Mouse (Mus musculus): Measurements from ENCODE around the gene Ces2f. TPM values are rescaled to one million over a fixed set of nuclear protein-coding genes. Genes with fewer than 3 reads are reported as not detected.

The Ces2f gene
- polyA plus RNA-seq, 1 experiment from 2014 or later: not detected

DNA sequence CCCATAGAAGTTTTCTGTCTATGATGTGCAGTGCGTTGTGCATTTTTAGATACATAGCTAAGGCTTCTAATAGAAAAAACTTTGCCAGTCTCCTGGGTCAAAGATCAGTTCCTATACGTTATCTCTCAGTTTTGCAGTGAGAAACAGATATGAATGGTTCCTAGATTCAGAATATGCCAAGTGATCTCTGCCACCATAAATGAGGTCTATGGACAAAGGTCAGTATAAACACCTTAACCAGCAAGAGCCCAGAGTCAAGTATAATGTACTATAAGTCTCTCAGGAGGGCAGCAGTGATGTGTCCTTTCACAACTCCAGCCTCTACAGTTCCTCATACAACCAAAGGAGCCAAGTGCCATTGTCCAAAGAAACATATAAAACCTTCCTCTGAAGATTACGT lies 19.9 kb upstream of the Ces2f start:
- Histone ChIP-seq H3K27ac (ENCODE audit: low read depth, low read length) (peak overlapping the region; percentile 69), H3K9ac (ENCODE audit: low read depth, low read length) (no peak overlapping the region), H3K4me3 (ENCODE audit: low read depth, low read length) (no peak overlapping the region), H3K4me1 (replicated peaks; ENCODE audit: control insufficient read depth, insufficient read depth, low read length) (peaks cover 4% of the 10 kb centered on the region; the same call in 1 of the 2 replicates), H3K9me3 (ENCODE audit: control insufficient read depth) (no peaks in the 10 kb centered on the region), H3K27me3 (replicated peaks; ENCODE audit: control insufficient read depth, insufficient read depth, low read length) (no peaks in the 10 kb centered on the region), H3K4me2 (replicated peaks; ENCODE audit: low read depth) (peak overlapping the region; percentile 50), H3K36me3 (ENCODE audit: control insufficient read depth, insufficient read depth) (no peaks in the 10 kb centered on the region; the same call in 1 of the 2 replicates)
- ATAC-seq: peak; percentile 71
- WGBS: 41% methylated on average over 3 of the region's 3 CpGs
- peak; percentile 28; the same call in 1 of the 2 replicates for TF ChIP-seq CTCF (IDR thresholded peaks at IDR 0.05; ENCODE audit: low read depth)

GRCm38 (mm10) chr8:104944665-104945064 lies 2.5 kb upstream of the Ces2f start:
- ATAC-seq: no peak
- WGBS: 82% methylated on average over 2 of the region's 2 CpGs
- Histone ChIP-seq H3K4me3 (ENCODE audit: low read depth, low read length) (no peak overlapping the region), H3K9ac (ENCODE audit: low read depth, low read length) (no peak overlapping the region), H3K27me3 (replicated peaks; ENCODE audit: control insufficient read depth, insufficient read depth, low read length) (no peaks in the 10 kb centered on the region), H3K4me2 (replicated peaks; ENCODE audit: low read depth) (no peak overlapping the region), H3K27ac (ENCODE audit: low read depth, low read length) (no peak overlapping the region), H3K9me3 (ENCODE audit: control insufficient read depth) (no peaks in the 10 kb centered on the region), H3K4me1 (replicated peaks; ENCODE audit: control insufficient read depth, insufficient read depth, low read length) (no peaks in the 10 kb centered on the region), H3K36me3 (ENCODE audit: control insufficient read depth, insufficient read depth) (no peaks in the 10 kb centered on the region)
- TF ChIP-seq CTCF (IDR thresholded peaks at IDR 0.05; ENCODE audit: low read depth): peak; percentile 49

- ATAC-seq: no peak
- TF ChIP-seq CTCF (IDR thresholded peaks at IDR 0.05; ENCODE audit: low read depth): no peak
- WGBS: 71% methylated on average over 5 of the region's 5 CpGs
These were observed 1.9 kb downstream of the Ces2f start for GRCm38 (mm10) chr8:104949031-104949430.

DNA sequence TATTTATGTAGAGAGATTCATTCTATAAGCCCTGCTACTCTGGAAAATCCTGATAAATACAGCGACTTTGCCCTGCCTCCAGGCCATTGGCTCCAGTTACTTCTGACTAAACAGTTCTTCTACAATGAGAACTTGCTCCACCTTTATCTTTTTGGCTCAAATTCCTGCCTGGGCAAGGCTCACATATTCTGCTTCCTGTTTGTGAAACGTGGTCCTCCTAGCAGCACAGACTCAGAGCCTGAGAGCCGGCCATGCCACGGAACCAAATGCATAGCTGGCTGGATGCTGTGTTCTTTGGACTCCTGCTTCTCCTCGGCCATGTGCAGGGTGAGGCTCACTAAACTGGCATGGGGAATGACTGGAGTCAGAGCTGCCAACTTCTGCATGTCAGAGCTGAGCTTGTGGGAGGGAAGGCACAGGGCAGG lies 14.4 kb downstream of the Ces2f start, which contains the start of gene Ces2g:
Gene Ces2g (plus strand): TSS at position 182 of the 425 bp plus-strand sequence.
- TF ChIP-seq CTCF (IDR thresholded peaks at IDR 0.05; ENCODE audit: low read depth): no peak
- 43% methylated on average over 5 of the region's 5 CpGs for WGBS
- no peak within 1 kb of the TSS for H3K9ac ChIP-seq (ENCODE audit: low read depth, low read length)
- no peaks in the 10 kb centered on the region for H3K4me1 ChIP-seq (replicated peaks; ENCODE audit: control insufficient read depth, insufficient read depth, low read length)
- no peaks in the 10 kb centered on the region for H3K27me3 ChIP-seq (replicated peaks; ENCODE audit: control insufficient read depth, insufficient read depth, low read length)
- H3K9me3 ChIP-seq (ENCODE audit: control insufficient read depth): no peaks in the 10 kb centered on the region
- no peak within 1 kb of the TSS for H3K4me3 ChIP-seq (ENCODE audit: low read depth, low read length)
- ATAC-seq: no peak
- H3K4me2 ChIP-seq (replicated peaks; ENCODE audit: low read depth): no peak within 1 kb of the TSS
- no peak within 1 kb of the TSS for H3K27ac ChIP-seq (ENCODE audit: low read depth, low read length)
- H3K36me3 ChIP-seq (ENCODE audit: control insufficient read depth, insufficient read depth): no peaks in the 10 kb centered on the region

More at GRCm38 (mm10) chr8:104949031-104949430, 1.9 kb downstream of the Ces2f start:
- H3K4me3 ChIP-seq (ENCODE audit: low read depth, low read length): no peak overlapping the region
- H3K4me2 ChIP-seq (replicated peaks; ENCODE audit: low read depth): no peak overlapping the region
- H3K9me3 ChIP-seq (ENCODE audit: control insufficient read depth): no peaks in the 10 kb centered on the region
- no peak overlapping the region for H3K27ac ChIP-seq (ENCODE audit: low read depth, low read length)
- no peaks in the 10 kb centered on the region for H3K27me3 ChIP-seq (replicated peaks; ENCODE audit: control insufficient read depth, insufficient read depth, low read length)
- H3K36me3 ChIP-seq (ENCODE audit: control insufficient read depth, insufficient read depth): no peaks in the 10 kb centered on the region
- H3K4me1 ChIP-seq (replicated peaks; ENCODE audit: control insufficient read depth, insufficient read depth, low read length): no peaks in the 10 kb centered on the region
- H3K9ac ChIP-seq (ENCODE audit: low read depth, low read length): no peak overlapping the region

GRCm38 (mm10) chr8:104962229-104962901 lies 15.2 kb downstream of the Ces2f start:
- no peak overlapping the region for H3K4me2 ChIP-seq (replicated peaks; ENCODE audit: low read depth)
- 69% methylated on average over 8 of the region's 8 CpGs for WGBS
- no peak for ATAC-seq
- no peaks in the 10 kb centered on the region for H3K27me3 ChIP-seq (replicated peaks; ENCODE audit: control insufficient read depth, insufficient read depth, low read length)
- no peak overlapping the region for H3K27ac ChIP-seq (ENCODE audit: low read depth, low read length)
- no peak for TF ChIP-seq CTCF (IDR thresholded peaks at IDR 0.05; ENCODE audit: low read depth)
- H3K4me1 ChIP-seq (replicated peaks; ENCODE audit: control insufficient read depth, insufficient read depth, low read length): no peaks in the 10 kb centered on the region
- no peaks in the 10 kb centered on the region for H3K36me3 ChIP-seq (ENCODE audit: control insufficient read depth, insufficient read depth)
- H3K4me3 ChIP-seq (ENCODE audit: low read depth, low read length): no peak overlapping the region
- H3K9me3 ChIP-seq (ENCODE audit: control insufficient read depth): no peaks in the 10 kb centered on the region
- no peak overlapping the region for H3K9ac ChIP-seq (ENCODE audit: low read depth, low read length)

DNA sequence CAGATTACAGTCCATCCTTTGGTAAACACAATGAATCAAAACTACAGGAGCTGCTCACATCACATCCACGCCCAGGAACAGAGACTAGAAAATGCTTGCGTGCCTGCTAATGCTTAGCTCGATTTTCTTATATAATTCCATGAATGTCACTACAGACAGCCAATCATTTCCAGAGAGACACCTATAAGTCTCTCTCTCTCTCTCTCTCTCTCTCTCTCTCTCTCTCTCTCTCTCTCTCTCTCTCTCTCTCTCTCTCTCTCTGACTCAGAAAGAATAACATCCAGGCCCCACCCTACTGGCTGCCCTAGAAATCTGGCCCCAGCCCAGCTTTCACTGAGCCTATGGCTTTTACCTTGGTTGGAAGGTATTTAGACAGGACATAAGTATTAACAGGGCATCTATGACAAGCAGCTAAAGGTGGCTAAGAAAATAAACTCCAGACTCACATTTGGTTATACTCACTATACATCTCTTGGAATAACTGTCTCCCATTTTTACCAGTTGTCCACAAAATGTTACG lies 16.3 kb downstream of the Ces2f start:
- H3K4me1 ChIP-seq (replicated peaks; ENCODE audit: control insufficient read depth, insufficient read depth, low read length): no peaks in the 10 kb centered on the region
- no peak for TF ChIP-seq CTCF (IDR thresholded peaks at IDR 0.05; ENCODE audit: low read depth)
- no peaks in the 10 kb centered on the region for H3K36me3 ChIP-seq (ENCODE audit: control insufficient read depth, insufficient read depth)
- no peaks in the 10 kb centered on the region for H3K9me3 ChIP-seq (ENCODE audit: control insufficient read depth)
- ATAC-seq: no peak
- no peak overlapping the region for H3K4me3 ChIP-seq (ENCODE audit: low read depth, low read length)
- H3K9ac ChIP-seq (ENCODE audit: low read depth, low read length): no peak overlapping the region
- H3K27me3 ChIP-seq (replicated peaks; ENCODE audit: control insufficient read depth, insufficient read depth, low read length): no peaks in the 10 kb centered on the region
- H3K4me2 ChIP-seq (replicated peaks; ENCODE audit: low read depth): no peak overlapping the region
- WGBS: 62% methylated on average over 4 of the region's 4 CpGs
- no peak overlapping the region for H3K27ac ChIP-seq (ENCODE audit: low read depth, low read length)

All from intestine, postnatal 0 days (tissue).